Mouse (Mus musculus): ENCODE data around the gene Cd59a. TPM values are rescaled to one million over a fixed set of nuclear protein-coding genes. Genes with fewer than 3 reads are reported as not detected.

Gene Cd59a
- polyA plus RNA-seq, 1 experiment from 2014 or later, result 27.8 TPM

DNA sequence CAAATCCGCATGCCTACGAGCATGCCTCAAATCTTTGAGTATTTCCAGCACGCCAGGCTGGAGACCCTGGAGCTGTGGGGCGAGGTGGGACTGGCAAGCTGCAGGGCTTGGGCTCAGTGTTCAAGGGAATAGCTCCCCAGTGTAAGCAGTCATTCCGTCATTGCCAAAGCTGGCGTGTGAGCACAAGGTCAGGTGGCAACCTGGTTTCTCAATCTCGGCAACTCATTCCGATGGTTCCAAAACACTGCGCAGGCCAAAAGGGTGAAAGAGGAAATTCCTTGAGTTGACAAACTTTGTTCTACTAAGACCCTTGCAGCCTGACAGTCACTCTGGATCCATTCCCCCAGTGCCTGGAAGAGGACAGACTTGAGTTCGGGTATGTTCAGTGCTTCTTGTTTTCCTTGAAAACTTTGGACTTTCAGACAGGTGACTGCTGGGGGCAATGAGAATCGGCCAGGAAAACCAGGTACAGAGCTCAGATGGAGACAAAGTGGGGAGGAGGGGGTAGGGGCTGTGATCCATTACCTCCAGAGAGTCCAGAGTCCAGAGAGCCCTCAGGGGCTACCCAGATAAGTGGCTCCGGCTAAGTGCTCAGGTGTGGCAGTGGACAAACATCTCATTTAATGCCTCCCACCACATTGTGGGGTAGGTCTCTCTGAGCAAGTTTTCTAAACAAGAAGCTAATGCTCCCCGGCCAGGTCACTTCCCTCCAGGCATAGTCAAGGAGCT lies 33.4 kb downstream of the Cd59a start:
- H3K4me1 ChIP-seq (replicated peaks; ENCODE audit: control insufficient read depth, insufficient read depth, low read length), result no peaks in the 10 kb centered on the region
- no peak overlapping the region for H3K4me3 ChIP-seq (ENCODE audit: low read length)
- 69% methylated on average over 13 of the region's 13 CpGs for WGBS
- H3K9me3 ChIP-seq (ENCODE audit: control insufficient read depth, low read length), result no peaks in the 10 kb centered on the region
- H3K36me3 ChIP-seq (ENCODE audit: control insufficient read depth, insufficient read depth, low read length), result no peaks in the 10 kb centered on the region
- H3K27me3 ChIP-seq (ENCODE audit: control insufficient read depth, insufficient read depth, low read depth, low read length), result no peaks in the 10 kb centered on the region; the same call in 1 of the 2 replicates
- no peak overlapping the region for H3K27ac ChIP-seq (ENCODE audit: low read length)
- no peak overlapping the region for H3K4me2 ChIP-seq (ENCODE audit: low read depth, low read length)
- no peak overlapping the region for H3K9ac ChIP-seq (ENCODE audit: low read length)
- ATAC-seq (ENCODE audit: low read depth), result no peak

DNA sequence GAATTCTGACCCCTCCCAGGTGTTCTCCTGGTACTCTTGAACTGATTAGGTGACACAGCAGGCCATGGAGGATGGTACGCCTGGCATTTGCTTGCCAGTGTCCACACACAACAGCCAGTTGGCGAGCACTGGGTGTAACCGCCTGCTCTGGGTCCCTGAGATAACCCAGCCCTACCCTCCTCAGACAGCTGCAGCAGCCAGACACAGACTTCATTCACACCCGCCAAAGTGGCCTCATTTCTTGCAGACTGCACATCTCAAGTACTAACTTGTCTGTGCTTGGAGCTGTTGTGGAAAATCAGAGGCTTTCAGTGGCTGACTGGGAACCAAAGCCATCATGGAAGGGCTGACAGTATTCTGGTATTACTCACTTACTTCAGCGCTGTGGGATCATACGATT lies 34.6 kb downstream of the Cd59a start:
- Histone ChIP-seq H3K4me2 (ENCODE audit: low read depth, low read length) (no peak overlapping the region), H3K9me3 (ENCODE audit: control insufficient read depth, low read length) (no peaks in the 10 kb centered on the region), H3K4me3 (ENCODE audit: low read length) (no peak overlapping the region), H3K27ac (ENCODE audit: low read length) (no peak overlapping the region), H3K27me3 (ENCODE audit: control insufficient read depth, insufficient read depth, low read depth, low read length) (no peaks in the 10 kb centered on the region), H3K4me1 (replicated peaks; ENCODE audit: control insufficient read depth, insufficient read depth, low read length) (no peaks in the 10 kb centered on the region), H3K9ac (ENCODE audit: low read length) (no peak overlapping the region), H3K36me3 (ENCODE audit: control insufficient read depth, insufficient read depth, low read length) (no peaks in the 10 kb centered on the region)
- WGBS, result 52% methylated on average over 6 of the region's 6 CpGs
- no peak for ATAC-seq (ENCODE audit: low read depth)

DNA sequence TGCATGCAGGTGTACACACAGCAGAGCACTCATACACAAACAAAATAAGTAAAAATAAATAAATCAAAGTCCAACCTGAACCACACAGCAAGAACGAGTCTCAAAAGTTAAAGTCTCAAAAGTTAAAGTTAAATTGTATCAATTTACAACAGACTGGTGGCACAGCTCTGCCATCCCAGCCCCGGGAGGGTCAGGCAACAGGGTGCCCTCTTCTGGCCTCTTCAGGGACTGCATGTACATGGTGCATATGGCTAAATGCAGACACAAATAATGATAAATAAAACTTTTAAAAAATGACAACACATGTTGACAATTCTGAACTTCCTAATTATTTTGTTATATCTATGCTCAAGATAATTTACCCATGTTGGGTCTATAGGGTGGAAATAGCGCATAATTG lies 35.4 kb downstream of the Cd59a start:
- no peaks in the 10 kb centered on the region for H3K4me1 ChIP-seq (replicated peaks; ENCODE audit: control insufficient read depth, insufficient read depth, low read length)
- H3K9ac ChIP-seq (ENCODE audit: low read length), result no peak overlapping the region
- H3K4me3 ChIP-seq (ENCODE audit: low read length), result no peak overlapping the region
- no peak for ATAC-seq (ENCODE audit: low read depth)
- no peaks in the 10 kb centered on the region for H3K27me3 ChIP-seq (ENCODE audit: control insufficient read depth, insufficient read depth, low read depth, low read length)
- H3K36me3 ChIP-seq (ENCODE audit: control insufficient read depth, insufficient read depth, low read length), result no peaks in the 10 kb centered on the region
- no peaks in the 10 kb centered on the region for H3K9me3 ChIP-seq (ENCODE audit: control insufficient read depth, low read length)
- H3K27ac ChIP-seq (ENCODE audit: low read length), result no peak overlapping the region
- no peak overlapping the region for H3K4me2 ChIP-seq (ENCODE audit: low read depth, low read length)
- 57% methylated on average over 3 of the region's 3 CpGs for WGBS

DNA sequence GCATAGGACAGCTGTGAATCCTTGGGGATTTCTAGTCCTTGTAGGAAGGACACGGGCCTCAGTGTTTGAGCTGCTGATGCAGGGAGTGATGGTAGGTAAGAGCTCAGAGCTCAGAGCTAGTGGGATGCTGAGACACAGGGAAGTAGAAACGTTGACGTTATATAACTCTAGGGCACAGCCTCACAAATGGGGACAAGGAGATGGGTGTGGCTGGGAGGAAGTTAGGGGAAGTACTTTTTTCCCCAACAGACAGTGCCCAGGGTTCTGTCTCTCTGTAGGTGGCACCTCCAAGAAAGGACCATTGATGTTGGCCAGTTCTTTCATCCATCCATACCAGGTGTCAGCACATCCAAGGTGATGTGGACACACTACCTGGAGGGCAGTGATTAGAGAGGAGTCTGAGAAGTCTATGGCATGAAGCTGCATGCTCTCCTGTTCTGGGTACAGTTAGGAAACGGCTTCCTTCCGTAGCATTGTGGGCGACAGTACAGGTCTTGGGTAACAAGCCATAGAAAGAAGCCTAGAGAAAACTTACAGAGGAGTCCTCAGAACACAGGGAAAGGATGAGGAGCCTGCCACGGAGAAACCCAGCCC lies 36.8 kb downstream of the Cd59a start:
- Histone ChIP-seq H3K36me3 (ENCODE audit: control insufficient read depth, insufficient read depth, low read length) (no peaks in the 10 kb centered on the region), H3K9me3 (ENCODE audit: control insufficient read depth, low read length) (no peaks in the 10 kb centered on the region), H3K27me3 (ENCODE audit: control insufficient read depth, insufficient read depth, low read depth, low read length) (no peaks in the 10 kb centered on the region), H3K9ac (ENCODE audit: low read length) (no peak overlapping the region), H3K4me2 (ENCODE audit: low read depth, low read length) (no peak overlapping the region), H3K27ac (ENCODE audit: low read length) (no peak overlapping the region), H3K4me1 (replicated peaks; ENCODE audit: control insufficient read depth, insufficient read depth, low read length) (no peaks in the 10 kb centered on the region), H3K4me3 (ENCODE audit: low read length) (no peak overlapping the region)
- 68% methylated on average over 7 of the region's 7 CpGs for WGBS
- ATAC-seq (ENCODE audit: low read depth), result no peak

DNA sequence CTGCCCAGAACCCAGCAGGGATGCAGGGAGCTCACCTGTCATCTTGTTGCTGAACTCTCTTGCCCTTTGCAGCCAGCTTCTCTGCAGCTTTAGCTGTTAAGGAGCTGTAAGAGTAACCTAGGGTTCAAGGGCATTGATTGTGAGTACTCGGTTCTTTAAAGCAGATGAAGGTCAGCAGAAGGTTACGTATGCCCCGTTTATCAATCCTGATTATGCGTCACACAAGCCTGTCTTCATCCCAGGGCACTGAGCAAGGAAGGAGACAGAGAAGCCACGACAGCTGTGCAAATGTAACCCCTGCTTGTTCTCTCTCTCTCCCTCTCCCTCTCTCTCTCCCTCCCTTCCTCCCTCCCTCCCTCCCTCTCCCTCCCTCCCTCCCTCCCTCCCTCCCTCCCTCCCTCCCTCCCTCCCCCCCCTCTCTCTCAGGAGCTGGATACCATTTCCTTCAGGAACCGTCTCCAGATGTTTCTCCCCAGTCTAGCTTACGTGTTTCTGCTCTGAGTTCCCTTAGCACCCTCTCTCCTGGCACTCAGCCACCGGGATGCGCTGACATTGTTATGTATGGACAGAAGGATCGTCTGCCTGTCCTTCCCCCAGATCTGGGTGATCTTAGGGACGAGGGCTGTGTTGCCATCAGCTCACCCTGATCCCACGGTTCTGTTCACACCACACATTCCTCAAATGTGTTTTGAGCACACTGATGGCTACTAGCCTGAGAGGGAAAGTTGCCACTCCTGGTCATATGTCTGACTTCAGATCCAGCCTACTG lies 37.6 kb downstream of the Cd59a start:
- no peak overlapping the region for H3K9ac ChIP-seq (ENCODE audit: low read length)
- H3K9me3 ChIP-seq (ENCODE audit: control insufficient read depth, low read length), result no peaks in the 10 kb centered on the region
- no peak for ATAC-seq (ENCODE audit: low read depth)
- H3K4me3 ChIP-seq (ENCODE audit: low read length), result no peak overlapping the region
- no peak overlapping the region for H3K27ac ChIP-seq (ENCODE audit: low read length)
- no peak overlapping the region for H3K4me2 ChIP-seq (ENCODE audit: low read depth, low read length)
- 16% methylated on average over 11 of the region's 12 CpGs for WGBS
- no peaks in the 10 kb centered on the region for H3K27me3 ChIP-seq (ENCODE audit: control insufficient read depth, insufficient read depth, low read depth, low read length)
- H3K36me3 ChIP-seq (ENCODE audit: control insufficient read depth, insufficient read depth, low read length), result no peaks in the 10 kb centered on the region
- H3K4me1 ChIP-seq (replicated peaks; ENCODE audit: control insufficient read depth, insufficient read depth, low read length), result no peaks in the 10 kb centered on the region

DNA sequence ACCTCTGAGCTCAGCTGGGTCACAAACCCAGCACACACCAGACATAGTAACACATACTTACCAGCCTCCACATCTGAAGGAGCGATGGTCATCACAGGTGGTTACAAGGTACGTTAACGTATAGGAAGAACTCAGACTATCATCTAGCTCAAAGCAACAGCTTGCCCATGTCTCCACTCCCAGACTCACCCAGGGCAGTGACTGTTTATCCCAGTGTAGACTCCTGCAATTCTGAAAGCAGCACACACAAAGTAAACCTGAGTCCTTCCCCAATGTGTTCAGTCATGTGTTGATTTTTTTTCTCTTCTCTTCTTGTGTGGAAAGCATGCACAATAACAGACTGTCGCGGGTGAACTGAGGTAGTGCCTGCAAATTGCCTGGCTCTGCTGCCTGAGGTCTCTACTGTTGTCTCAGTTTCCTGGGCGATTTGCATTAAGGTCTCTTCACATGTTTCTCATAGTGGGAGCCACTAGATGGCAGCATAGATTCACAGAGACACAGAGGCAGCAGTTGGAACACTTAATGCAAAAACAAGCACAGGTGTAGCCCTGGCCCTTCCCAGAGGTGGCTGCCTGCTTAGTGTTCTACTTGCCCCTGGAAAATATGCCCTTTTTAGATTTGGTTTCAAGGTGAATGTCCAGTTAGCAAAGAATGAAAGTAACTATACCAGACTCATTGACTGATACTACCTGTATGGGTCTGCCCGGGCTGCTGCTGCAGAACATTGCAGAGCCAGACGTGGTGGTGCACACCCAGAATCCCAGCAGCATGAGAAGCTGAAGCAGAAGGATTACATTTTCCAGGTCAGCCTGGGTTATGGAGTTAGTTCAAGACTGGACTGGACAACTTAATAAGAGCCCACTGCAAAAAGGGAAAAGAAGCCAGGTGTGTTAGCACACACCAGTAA lies 38.8 kb downstream of the Cd59a start:
- no peaks in the 10 kb centered on the region for H3K36me3 ChIP-seq (ENCODE audit: control insufficient read depth, insufficient read depth, low read length)
- H3K4me3 ChIP-seq (ENCODE audit: low read length), result no peak overlapping the region
- no peak overlapping the region for H3K9ac ChIP-seq (ENCODE audit: low read length)
- no peaks in the 10 kb centered on the region for H3K4me1 ChIP-seq (replicated peaks; ENCODE audit: control insufficient read depth, insufficient read depth, low read length)
- H3K9me3 ChIP-seq (ENCODE audit: control insufficient read depth, low read length), result no peaks in the 10 kb centered on the region; the same call in 1 of the 2 replicates
- no peaks in the 10 kb centered on the region for H3K27me3 ChIP-seq (ENCODE audit: control insufficient read depth, insufficient read depth, low read depth, low read length)
- 39% methylated on average over 8 of the region's 8 CpGs for WGBS
- peak; percentile 35; the same call in 1 of the 2 replicates for ATAC-seq (ENCODE audit: low read depth)
- no peak overlapping the region for H3K27ac ChIP-seq (ENCODE audit: low read length)
- H3K4me2 ChIP-seq (ENCODE audit: low read depth, low read length), result no peak overlapping the region

DNA sequence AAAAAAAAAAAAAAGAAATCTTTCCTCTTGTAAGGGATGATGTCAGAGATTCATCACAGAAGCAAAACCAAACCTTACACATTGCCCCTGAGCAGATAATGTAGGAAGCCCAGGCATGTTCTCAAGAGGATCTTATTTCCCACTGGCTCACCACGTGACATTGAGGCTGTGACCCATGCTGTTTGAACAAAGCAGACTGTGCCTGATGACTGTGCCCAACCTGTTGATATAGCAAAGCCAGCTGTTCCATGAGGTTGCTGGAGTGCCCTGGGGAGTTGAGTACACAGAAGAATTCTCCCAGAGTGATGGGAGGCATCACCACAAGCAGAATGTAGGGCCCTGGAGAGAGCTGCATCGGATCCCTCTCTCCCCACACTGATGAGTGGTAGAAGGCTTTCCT lies 40.3 kb downstream of the Cd59a start:
- H3K4me3 ChIP-seq (ENCODE audit: low read length), result no peak overlapping the region
- H3K27ac ChIP-seq (ENCODE audit: low read length), result no peak overlapping the region
- no peak overlapping the region for H3K4me2 ChIP-seq (ENCODE audit: low read depth, low read length)
- no peaks in the 10 kb centered on the region for H3K27me3 ChIP-seq (ENCODE audit: control insufficient read depth, insufficient read depth, low read depth, low read length)
- no peak for ATAC-seq (ENCODE audit: low read depth)
- 44% methylated on average over 2 of the region's 2 CpGs for WGBS
- H3K36me3 ChIP-seq (ENCODE audit: control insufficient read depth, insufficient read depth, low read length), result no peaks in the 10 kb centered on the region
- no peak overlapping the region for H3K9ac ChIP-seq (ENCODE audit: low read length)
- no peaks in the 10 kb centered on the region for H3K4me1 ChIP-seq (replicated peaks; ENCODE audit: control insufficient read depth, insufficient read depth, low read length)
- H3K9me3 ChIP-seq (ENCODE audit: control insufficient read depth, low read length), result no peaks in the 10 kb centered on the region; the same call in 1 of the 2 replicates

DNA sequence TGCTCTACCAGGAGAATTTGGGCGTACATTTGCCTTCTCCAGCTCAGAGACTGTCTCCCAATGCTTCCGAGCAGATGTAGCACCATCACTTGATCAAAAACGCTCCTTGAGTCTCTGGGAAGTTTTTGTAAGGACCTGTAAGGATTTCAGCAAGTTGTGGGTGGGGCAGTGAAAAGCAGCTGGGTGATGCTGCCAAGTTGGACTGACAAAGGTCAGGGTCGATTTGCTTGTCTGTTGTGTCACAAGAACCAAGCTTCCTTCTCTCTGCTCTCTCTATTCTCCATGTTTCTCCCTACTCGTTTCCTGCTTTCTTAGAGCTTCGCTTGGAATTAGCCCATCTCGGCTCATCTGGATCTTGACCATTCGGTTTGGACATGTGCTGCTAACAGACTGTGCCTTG lies 46.5 kb downstream of the Cd59a start:
- no peak for ATAC-seq (ENCODE audit: low read depth)
- WGBS, result 84% methylated on average over 8 of the region's 8 CpGs
- H3K9ac ChIP-seq (ENCODE audit: low read length), result no peak overlapping the region

More for the DNA sequence above, 46.5 kb downstream of the Cd59a start:
- Histone ChIP-seq H3K4me1 (replicated peaks; ENCODE audit: control insufficient read depth, insufficient read depth, low read length) (no peaks in the 10 kb centered on the region), H3K27ac (ENCODE audit: low read length) (no peak overlapping the region), H3K4me2 (ENCODE audit: low read depth, low read length) (no peak overlapping the region), H3K4me3 (ENCODE audit: low read length) (no peak overlapping the region), H3K9me3 (ENCODE audit: control insufficient read depth, low read length) (no peaks in the 10 kb centered on the region; the same call in 1 of the 2 replicates), H3K36me3 (ENCODE audit: control insufficient read depth, insufficient read depth, low read length) (no peaks in the 10 kb centered on the region), H3K27me3 (ENCODE audit: control insufficient read depth, insufficient read depth, low read depth, low read length) (no peaks in the 10 kb centered on the region)

All from lung, embryonic 16.5 days (tissue).